Mouse (Mus musculus) testis, adult 2 months (tissue): ENCODE results near the gene Nucb1. TPM values are rescaled to one million over a fixed set of nuclear protein-coding genes. Genes with fewer than 3 reads are reported as not detected.
A peak's percentile ranks its signal among the peaks of the same experiment; 100 is the strongest.
"Not testable (repeated sequence)": the region's sequence is repeated elsewhere in the genome, so short reads cannot be mapped to it uniquely, and the experiment has no call there.

Experiments
- H3K27ac ChIP-seq: fragments of 200-500 bp; 2 replicates; pipeline ENCODE4 v1.5.1; 2012; ENCODE audit warnings: low read depth, low read length; ENCODE audit not compliant: control insufficient read depth, insufficient read depth
- H3K27me3 ChIP-seq: fragments of 200-500 bp; 2 replicates; pipeline ENCODE4 v1.6.1; 2012; ENCODE audit warnings: mild to moderate bottlenecking, low read length, moderate library complexity; ENCODE audit not compliant: control insufficient read depth, insufficient read depth
- H3K36me3 ChIP-seq: fragments of 200-500 bp; 2 replicates; pipeline ENCODE4 v1.6.1; 2012; ENCODE audit warnings: mild to moderate bottlenecking, low read length; ENCODE audit not compliant: control insufficient read depth, insufficient read depth
- H3K4me1 ChIP-seq: fragments of 200-500 bp; 2 replicates; pipeline ENCODE4 v1.6.1; 2012; ENCODE audit warnings: low read length; ENCODE audit not compliant: control insufficient read depth, insufficient read depth
- H3K4me3 ChIP-seq: fragments of 200-500 bp; 2 replicates; pipeline ENCODE4 v1.5.1; 2012; ENCODE audit warnings: low read depth, mild to moderate bottlenecking, low read length, moderate library complexity, mixed read lengths; ENCODE audit not compliant: control insufficient read depth
- CTCF ChIP-seq: fragments of 200-500 bp; IDR thresholded peaks from 2 replicates; pipeline ENCODE4 v1.5.1; 2012; ENCODE audit warnings: low read depth, mild to moderate bottlenecking, inconsistent platforms, low read length, moderate library complexity; ENCODE audit not compliant: control insufficient read depth, insufficient read depth, insufficient replicate concordance
- POLR2A ChIP-seq: fragments of 200-500 bp; IDR thresholded peaks from 2 replicates; pipeline ENCODE4 v1.6.1; 2012; ENCODE audit warnings: low read depth, mild to moderate bottlenecking, inconsistent platforms, low read length, moderate library complexity; ENCODE audit not compliant: control insufficient read depth
- polyA plus RNA-seq: library from polyadenylated mRNA; depleted of rRNA; stranded (reverse); fragments of >200 nt; gene quantifications from 2 replicates; pipeline ENCODE4 v1.2.3, GENCODE M21; 2012

The Nucb1 gene
- polyA plus RNA-seq, 1 experiment: 76.4 TPM

- H3K4me3 ChIP-seq: no peak overlapping the region
- H3K27me3 ChIP-seq: no peaks in the 10 kb centered on the region
- H3K36me3 ChIP-seq: no peaks in the 10 kb centered on the region
- no peak for TF ChIP-seq CTCF
- TF ChIP-seq POLR2A: no peak
- no peak overlapping the region for H3K27ac ChIP-seq
- peaks cover 35% of the 10 kb centered on the region for H3K4me1 ChIP-seq
Measured at GRCm38 (mm10) chr7:45462325-45462724, 47.9 kb downstream of the Nucb1 start.

- no peak for TF ChIP-seq CTCF
- TF ChIP-seq POLR2A: no peak
- H3K4me3 ChIP-seq: no peak overlapping the region
- no peak overlapping the region for H3K27ac ChIP-seq
- H3K36me3 ChIP-seq: no peaks in the 10 kb centered on the region
- no peaks in the 10 kb centered on the region for H3K27me3 ChIP-seq
- H3K4me1 ChIP-seq: peaks cover 32% of the 10 kb centered on the region
Measured at GRCm38 (mm10) chr7:45461781-45462180, 48.4 kb downstream of the Nucb1 start.

- Histone ChIP-seq H3K27ac (peak overlapping the region; percentile 85), H3K4me3 (no peak overlapping the region), H3K27me3 (no peaks in the 10 kb centered on the region), H3K36me3 (no peaks in the 10 kb centered on the region), H3K4me1 (peaks cover 28% of the 10 kb centered on the region)
- no peak for TF ChIP-seq CTCF
- TF ChIP-seq POLR2A: no peak
Measured at GRCm38 (mm10) chr7:45461326-45461725, 48.9 kb downstream of the Nucb1 start.

GRCm38 (mm10) chr7:45460860-45461314 is 49.3 kb downstream of the Nucb1 start:
- TF ChIP-seq POLR2A: no peak
- TF ChIP-seq CTCF: no peak
- Histone ChIP-seq H3K27me3 (no peaks in the 10 kb centered on the region), H3K36me3 (no peaks in the 10 kb centered on the region), H3K27ac (peak overlapping the region; percentile 85), H3K4me1 (peaks cover 23% of the 10 kb centered on the region), H3K4me3 (no peak overlapping the region)

- Histone ChIP-seq H3K27me3 (no peaks in the 10 kb centered on the region), H3K36me3 (no peaks in the 10 kb centered on the region), H3K27ac (peak overlapping the region; percentile 85), H3K4me3 (no peak overlapping the region), H3K4me1 (peaks cover 21% of the 10 kb centered on the region)
- no peak for TF ChIP-seq POLR2A
- no peak for TF ChIP-seq CTCF
Measured at GRCm38 (mm10) chr7:45460377-45460776, 49.8 kb downstream of the Nucb1 start.

- H3K27ac ChIP-seq: peak within 1 kb of the TSS; percentile 85
- peak; percentile 77 for TF ChIP-seq POLR2A
- H3K4me3 ChIP-seq: peak within 1 kb of the TSS; percentile 91
- not testable (repeated sequence) for H3K36me3 ChIP-seq, H3K27me3 ChIP-seq
- peaks cover 21% of the 10 kb centered on the region for H3K4me1 ChIP-seq
Measured at GRCm38 (mm10) chr7:45459564-45460140, 50.6 kb downstream of the Nucb1 start, which contains the start of gene Ftl1. Ftl1 (minus strand) TSS chr7:45459884.

- Histone ChIP-seq H3K4me1 (peaks cover 21% of the 10 kb centered on the region), H3K4me3 (peak overlapping the region; percentile 91), H3K27ac (peak overlapping the region; percentile 61), H3K27me3 (no peaks in the 10 kb centered on the region), H3K36me3 (no peaks in the 10 kb centered on the region)
- TF ChIP-seq POLR2A (no peak), CTCF (no peak)
Measured at GRCm38 (mm10) chr7:45458748-45459563, 51.2 kb downstream of the Nucb1 start.
